Mouse (Mus musculus): ENCODE measurements around the gene Sigmar1.

Sigmar1 gene

GRCm38 (mm10) chr4:41756440-41756839 is 483 bp upstream of the Sigmar1 start:
- no peak for DNase-seq (ENCODE audit: low spot score in 2 of 2)

GRCm38 (mm10) chr4:41754797-41755337 is 1.1 kb downstream of the Sigmar1 start, which contains the start of gene Galt:
Gene Galt, plus strand, starts transcription at chr4:41755228.
- DNase-seq (ENCODE audit: low spot score in 2 of 2): no peak

- DNase-seq (ENCODE audit: low spot score in 2 of 2): no peak
These were observed 10.9 kb downstream of the Sigmar1 start for GRCm38 (mm10) chr4:41745021-41745420.

GRCm38 (mm10) chr4:41744131-41744530 is 11.8 kb downstream of the Sigmar1 start:
- DNase-seq (ENCODE audit: low spot score in 2 of 2): no peak

GRCm38 (mm10) chr4:41741158-41741560 is 14.8 kb downstream of the Sigmar1 start:
- DNase-seq (ENCODE audit: low spot score in 2 of 2): peak; percentile 77 to 88

GRCm38 (mm10) chr4:41740380-41741157 is 15.4 kb downstream of the Sigmar1 start:
- DNase-seq (ENCODE audit: low spot score in 2 of 2): peak in 1 of 2 experiments; percentile 67

- DNase-seq (ENCODE audit: low spot score in 2 of 2): no peak
These were observed 16.7 kb downstream of the Sigmar1 start for GRCm38 (mm10) chr4:41739260-41739659.

GRCm38 (mm10) chr4:41738256-41738603 is 17.7 kb downstream of the Sigmar1 start:
- DNase-seq (ENCODE audit: low spot score in 2 of 2): no peak

GRCm38 (mm10) chr4:41737602-41738255 is 18.2 kb downstream of the Sigmar1 start:
- peak; percentile 29 to 79 for DNase-seq (ENCODE audit: low spot score in 2 of 2)

- DNase-seq (ENCODE audit: low spot score in 2 of 2): no peak
These were observed 24.7 kb downstream of the Sigmar1 start, which contains the start of gene Arid3c for GRCm38 (mm10) chr4:41731052-41731765. Gene Arid3c, minus strand, starts transcription at chr4:41731142.

GRCm38 (mm10) chr4:41726826-41727621 is 28.9 kb downstream of the Sigmar1 start:
- no peak for DNase-seq (ENCODE audit: low spot score in 2 of 2)

- DNase-seq (ENCODE audit: low spot score in 2 of 2): peak; percentile 71 to 87
These were observed 33.0 kb downstream of the Sigmar1 start, which contains the start of gene Dctn3 for GRCm38 (mm10) chr4:41722918-41723351. Gene Dctn3, minus strand, starts transcription at chr4:41723170.

- DNase-seq (ENCODE audit: low spot score in 2 of 2): no peak
These were observed 39.1 kb downstream of the Sigmar1 start for GRCm38 (mm10) chr4:41716834-41717233.

- peak in 1 of 2 experiments; percentile 53 for DNase-seq (ENCODE audit: low spot score in 2 of 2)
These were observed 40.4 kb downstream of the Sigmar1 start for GRCm38 (mm10) chr4:41715596-41715995.

GRCm38 (mm10) chr4:41715082-41715481 is 40.9 kb downstream of the Sigmar1 start:
- DNase-seq (ENCODE audit: low spot score in 2 of 2): no peak

- peak; percentile 43 to 71 for DNase-seq (ENCODE audit: low spot score in 2 of 2)
These were observed 41.7 kb downstream of the Sigmar1 start for GRCm38 (mm10) chr4:41714276-41714675.

- peak; percentile 85 to 91 for DNase-seq (ENCODE audit: low spot score in 2 of 2)
These were observed 42.5 kb downstream of the Sigmar1 start, which contains the start of gene Rpp25l for GRCm38 (mm10) chr4:41713197-41714067. Gene Rpp25l, minus strand, starts transcription at chr4:41713534.

- no peak for DNase-seq (ENCODE audit: low spot score in 2 of 2)
These were observed 43.3 kb downstream of the Sigmar1 start for GRCm38 (mm10) chr4:41712421-41713196.

GRCm38 (mm10) chr4:41711705-41712375 is 44.1 kb downstream of the Sigmar1 start:
- DNase-seq (ENCODE audit: low spot score in 2 of 2): no peak

Measured in spleen, postnatal 10 days (tissue).